Comparison of ENCODE assay signal across 8 mouse cellular contexts in the genomic region with DNA sequence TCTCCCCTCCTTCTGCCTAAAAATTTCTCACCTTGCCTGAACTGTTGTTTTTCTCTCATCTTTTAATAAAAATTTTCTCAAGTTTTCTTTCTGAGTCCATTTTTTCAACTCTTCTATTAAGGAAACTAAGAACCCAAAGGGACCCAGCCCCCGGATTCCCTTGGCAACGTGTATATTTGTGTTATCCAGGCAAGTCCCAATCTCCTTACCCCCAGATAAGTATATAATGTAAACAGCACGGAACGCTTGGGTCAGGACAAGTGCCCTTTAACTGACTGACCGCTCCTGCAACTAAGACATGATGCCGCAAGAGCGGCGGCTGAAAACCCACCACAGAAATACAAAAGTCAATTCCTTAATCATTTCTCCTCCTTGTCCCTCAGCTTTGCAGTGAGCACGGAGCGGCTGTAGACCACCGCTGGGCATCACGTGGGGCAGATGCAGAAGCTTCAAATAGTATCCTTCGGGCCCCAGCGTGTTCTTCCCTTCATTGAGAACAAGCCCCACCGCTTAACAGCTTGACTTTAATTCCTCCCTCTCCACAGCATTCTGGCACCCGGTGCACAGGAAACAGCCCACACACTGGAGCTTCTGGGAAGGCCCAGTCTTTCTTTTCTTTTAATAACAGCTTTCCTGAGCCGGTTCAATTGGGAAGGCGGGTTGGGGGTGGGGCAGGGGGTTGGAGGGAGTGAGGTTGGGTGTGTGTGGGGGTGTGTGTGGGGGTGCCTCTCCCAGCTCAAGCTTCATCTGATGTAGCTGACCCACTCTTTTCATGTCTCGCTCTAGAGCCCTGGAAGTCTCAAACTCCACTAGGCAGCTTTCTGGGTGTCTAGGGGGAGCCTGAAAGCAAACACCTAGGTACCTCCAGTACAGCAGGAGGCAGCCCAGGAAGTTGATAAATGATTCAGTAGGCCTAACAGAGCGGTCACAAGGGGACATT.
DNase-seq lines count a peak whose midpoint lies in the region; ATAC-seq lines count a peak whose summit lies in the region.

No protein-coding gene starts in this region.

- H3K4me1 ChIP-seq in heart, embryonic 14.5 days (ENCODE audit: control insufficient read depth in 2 of 2, insufficient read depth in 2 of 2, low read length in 2 of 2), result peaks cover 9 to 19% of the 10 kb centered on the region in 2 experiments
- H3K4me1 ChIP-seq in midbrain, embryonic 12.5 days, result peaks cover 9% of the 10 kb centered on the region

- peak overlapping the region; percentile 28; the same call in 1 of the 2 replicates for H3K9ac ChIP-seq in heart, embryonic 14.5 days (ENCODE audit: low read length)
- no peak overlapping the region for H3K9ac ChIP-seq in midbrain, embryonic 12.5 days (replicated peaks)

- H3K9me3 ChIP-seq in heart, embryonic 14.5 days (ENCODE audit: control insufficient read depth, low read length), result no peaks in the 10 kb centered on the region
- no peaks in the 10 kb centered on the region for H3K9me3 ChIP-seq in midbrain, embryonic 12.5 days

- H3K36me3 ChIP-seq in heart, embryonic 14.5 days (ENCODE audit: control insufficient read depth, insufficient read depth, low read length), result no peaks in the 10 kb centered on the region
- H3K36me3 ChIP-seq in midbrain, embryonic 12.5 days, result no peaks in the 10 kb centered on the region

- ATAC-seq in heart, embryonic 14.5 days (ENCODE audit: insufficient number of reproducible peaks, insufficient read depth, low FRiP score, low read depth), result no peak
- peak; percentile 49; the same call in 1 of the 2 replicates for ATAC-seq in midbrain, embryonic 12.5 days (ENCODE audit: low FRiP score, low read depth)

- peak overlapping the region; percentile 60 for H3K4me2 ChIP-seq in heart, embryonic 14.5 days (ENCODE audit: low read length)
- H3K4me2 ChIP-seq in midbrain, embryonic 12.5 days (replicated peaks), result peak overlapping the region; percentile 33

- H3K4me3 ChIP-seq in heart, embryonic 14.5 days (ENCODE audit: control insufficient read depth in 1 of 2, insufficient read depth in 1 of 2, low read depth in 1 of 2, low read length in 2 of 2), result peak overlapping the region in 1 of 2 experiments; percentile 13; a peak in 2 of 4 replicates
- H3K4me3 ChIP-seq in midbrain, embryonic 12.5 days, result peak overlapping the region; percentile 9; the same call in 1 of the 2 replicates

- DNase-seq in R1 (ENCODE audit: low read depth, low spot score), result peak; percentile 63
- DNase-seq in embryo, embryonic 11 days, result peak; percentile 49
- peak; percentile 31 to 42 for DNase-seq in layer of hippocampus, postnatal 10 days (ENCODE audit: low spot score in 2 of 2)
- peak; percentile 62 for DNase-seq in telencephalon, adult 2 months (ENCODE audit: low read depth, low spot score)
- DNase-seq in thymus, postnatal 36 days, result no peak
- DNase-seq in cerebellum, adult 9-11 months, result no peak

- H3K27me3 ChIP-seq in heart, embryonic 14.5 days (ENCODE audit: control insufficient read depth, insufficient read depth, low read length), result no peaks in the 10 kb centered on the region
- no peaks in the 10 kb centered on the region for H3K27me3 ChIP-seq in midbrain, embryonic 12.5 days

- H3K27ac ChIP-seq in heart, embryonic 14.5 days (replicated peaks in 1 of 2; ENCODE audit: control insufficient read depth in 1 of 2, insufficient read depth in 1 of 2, low read depth in 2 of 2, low read length in 2 of 2), result peak overlapping the region; percentile 6 to 71; a peak in 3 of 4 replicates
- no peak overlapping the region for H3K27ac ChIP-seq in midbrain, embryonic 12.5 days (replicated peaks)

- 23% methylated on average over 20 of the region's 20 CpGs for WGBS in heart, embryonic 14.5 days
- 35% methylated on average over 20 of the region's 20 CpGs for WGBS in midbrain, embryonic 12.5 days

Comparison
In these comparisons a context has a peak if more than half of its experiments do, and no peak if none do; other contexts are left out.
1. DNase-seq: peak in R1 (single experiment), embryo, embryonic 11 days (single experiment), layer of hippocampus, postnatal 10 days (2 of 2) and telencephalon, adult 2 months (single experiment); none in thymus, postnatal 36 days (0 of 2) and cerebellum, adult 9-11 months (single experiment).